Mouse (Mus musculus): ENCODE data around the gene Rpl36a-ps1.

GRCm38 (mm10) chr14:99031337-99031873, 37.3 kb upstream of the Rpl36a-ps1 start:
- TF ChIP-seq POLR2A (IDR thresholded peaks at IDR 0.05; ENCODE audit: extremely low read depth, insufficient read depth, low read length) = no peak
- no peak for TF ChIP-seq CTCF (IDR thresholded peaks at IDR 0.05; ENCODE audit: low read depth, low read length)
